Mouse (Mus musculus): Measurements from ENCODE around the gene Mgat4e. TPM values are rescaled to one million over a fixed set of nuclear protein-coding genes. Genes with fewer than 3 reads are reported as not detected.

The Mgat4e gene
- polyA plus RNA-seq, 1 experiment = not detected

DNA sequence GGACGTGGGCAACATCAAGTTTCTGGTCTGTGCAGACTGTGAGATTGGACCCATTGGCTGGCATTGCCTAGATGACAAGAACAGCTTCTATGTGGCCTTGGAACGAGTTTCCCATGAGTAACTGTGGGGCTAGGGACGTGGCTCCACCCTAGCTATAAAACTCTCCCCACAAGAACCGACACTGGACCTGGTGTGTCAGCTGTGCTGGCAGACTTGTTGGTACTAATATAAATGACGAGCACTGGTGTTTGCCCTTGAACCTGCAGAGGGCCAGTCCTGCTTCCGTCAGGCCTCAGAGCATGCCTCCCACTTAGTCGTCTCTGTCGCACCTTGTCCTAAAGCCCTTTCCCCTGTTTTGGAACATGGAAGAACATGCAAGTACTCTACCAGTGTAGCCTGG lies 43.3 kb downstream of the Mgat4e start:
- no peak overlapping the region for H3K4me3 ChIP-seq (replicated peaks; ENCODE audit: extremely low read depth, low read depth, low read length)
- 90% methylated on average over 8 of the region's 8 CpGs for WGBS
- TF ChIP-seq POLR2A (IDR thresholded peaks at IDR 0.05; ENCODE audit: borderline replicate concordance, extremely low read depth, low read depth, low read length) (no peak), CTCF (IDR thresholded peaks at IDR 0.05; ENCODE audit: insufficient read depth, low read length) (no peak)
- H3K4me1 ChIP-seq (ENCODE audit: control insufficient read depth, insufficient read depth, low read length) = no peaks in the 10 kb centered on the region
- no peak for DNase-seq

DNA sequence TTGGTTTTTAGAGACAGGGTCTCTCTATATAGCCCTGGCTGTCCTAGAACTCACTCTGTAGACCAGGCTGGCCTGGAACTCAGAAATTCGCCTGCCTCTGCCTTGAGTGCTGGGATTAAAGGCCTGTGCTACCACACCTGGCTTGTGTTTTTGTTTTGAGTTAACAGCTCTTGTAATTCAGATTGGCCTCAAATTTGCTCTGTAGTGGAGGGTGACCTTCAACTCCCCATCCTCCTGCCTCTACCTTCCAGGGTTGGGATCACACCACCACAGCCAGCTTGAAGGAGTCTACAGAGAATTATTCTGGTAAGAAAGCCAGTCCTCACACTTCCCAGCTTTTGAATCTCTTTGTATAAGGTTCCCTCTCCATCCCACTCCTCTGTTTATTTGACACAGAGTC lies 48.6 kb downstream of the Mgat4e start:
- WGBS = 100% methylated on average over 1 of the region's 1 CpGs
- Histone ChIP-seq H3K4me1 (ENCODE audit: control insufficient read depth, insufficient read depth, low read length) (0 out of 2 replicates have a peak, but pooled peaks cover 2% of the 10 kb centered on the region), H3K4me3 (replicated peaks; ENCODE audit: extremely low read depth, low read depth, low read length) (no peak overlapping the region)
- TF ChIP-seq CTCF (IDR thresholded peaks at IDR 0.05; ENCODE audit: insufficient read depth, low read length) = no peak
- no peak for TF ChIP-seq POLR2A (IDR thresholded peaks at IDR 0.05; ENCODE audit: borderline replicate concordance, extremely low read depth, low read depth, low read length)
- no peak for DNase-seq

DNA sequence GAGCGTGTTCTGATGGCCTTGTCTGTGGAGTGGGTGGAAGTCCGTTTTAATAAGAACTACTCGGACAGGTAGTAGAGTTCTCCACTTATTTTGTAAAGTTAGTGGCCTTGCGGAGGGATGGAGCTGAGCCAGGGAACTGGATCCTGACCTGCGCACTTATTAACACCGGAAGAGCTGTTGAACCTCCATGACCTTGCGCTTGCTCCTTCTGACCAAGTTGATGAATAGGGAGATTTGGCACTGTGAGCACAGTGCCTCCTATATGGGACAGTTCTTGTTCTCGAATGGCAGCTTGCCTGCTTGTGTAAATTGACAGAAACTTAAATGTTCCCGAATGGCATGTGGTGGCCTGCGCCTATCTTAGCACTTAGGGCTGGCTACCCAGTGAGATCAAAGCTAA lies 53.5 kb downstream of the Mgat4e start:
- DNase-seq = no peak
- H3K4me1 ChIP-seq (ENCODE audit: control insufficient read depth, insufficient read depth, low read length) = peaks cover 5% of the 10 kb centered on the region
- TF ChIP-seq CTCF (IDR thresholded peaks at IDR 0.05; ENCODE audit: insufficient read depth, low read length) (no peak), POLR2A (IDR thresholded peaks at IDR 0.05; ENCODE audit: borderline replicate concordance, extremely low read depth, low read depth, low read length) (no peak)
- WGBS = 67% methylated on average over 10 of the region's 10 CpGs
- H3K4me3 ChIP-seq (replicated peaks; ENCODE audit: extremely low read depth, low read depth, low read length) = no peak overlapping the region

DNA sequence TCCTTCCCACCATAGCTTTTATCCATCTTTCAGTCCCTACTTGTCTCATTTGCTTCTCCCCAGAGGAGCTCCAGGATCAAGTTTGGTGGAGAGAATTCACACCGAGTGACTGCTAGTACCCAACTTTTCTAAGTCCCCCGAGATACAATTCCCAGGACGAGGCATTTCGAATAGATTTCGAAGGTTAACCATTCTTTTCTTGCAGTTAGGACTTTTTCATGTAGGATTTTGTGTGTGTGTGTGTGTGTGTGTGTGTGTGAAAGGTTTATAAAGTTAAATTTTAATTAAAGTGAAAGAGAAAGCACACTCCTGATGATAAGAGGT lies 54.3 kb downstream of the Mgat4e start:
- TF ChIP-seq CTCF (IDR thresholded peaks at IDR 0.05; ENCODE audit: insufficient read depth, low read length) (no peak), POLR2A (IDR thresholded peaks at IDR 0.05; ENCODE audit: borderline replicate concordance, extremely low read depth, low read depth, low read length) (no peak)
- 14% methylated on average over 5 of the region's 5 CpGs for WGBS
- DNase-seq = no peak
- Histone ChIP-seq H3K4me1 (ENCODE audit: control insufficient read depth, insufficient read depth, low read length) (peaks cover 5% of the 10 kb centered on the region), H3K4me3 (replicated peaks; ENCODE audit: extremely low read depth, low read depth, low read length) (peak overlapping the region; percentile 73)

DNA sequence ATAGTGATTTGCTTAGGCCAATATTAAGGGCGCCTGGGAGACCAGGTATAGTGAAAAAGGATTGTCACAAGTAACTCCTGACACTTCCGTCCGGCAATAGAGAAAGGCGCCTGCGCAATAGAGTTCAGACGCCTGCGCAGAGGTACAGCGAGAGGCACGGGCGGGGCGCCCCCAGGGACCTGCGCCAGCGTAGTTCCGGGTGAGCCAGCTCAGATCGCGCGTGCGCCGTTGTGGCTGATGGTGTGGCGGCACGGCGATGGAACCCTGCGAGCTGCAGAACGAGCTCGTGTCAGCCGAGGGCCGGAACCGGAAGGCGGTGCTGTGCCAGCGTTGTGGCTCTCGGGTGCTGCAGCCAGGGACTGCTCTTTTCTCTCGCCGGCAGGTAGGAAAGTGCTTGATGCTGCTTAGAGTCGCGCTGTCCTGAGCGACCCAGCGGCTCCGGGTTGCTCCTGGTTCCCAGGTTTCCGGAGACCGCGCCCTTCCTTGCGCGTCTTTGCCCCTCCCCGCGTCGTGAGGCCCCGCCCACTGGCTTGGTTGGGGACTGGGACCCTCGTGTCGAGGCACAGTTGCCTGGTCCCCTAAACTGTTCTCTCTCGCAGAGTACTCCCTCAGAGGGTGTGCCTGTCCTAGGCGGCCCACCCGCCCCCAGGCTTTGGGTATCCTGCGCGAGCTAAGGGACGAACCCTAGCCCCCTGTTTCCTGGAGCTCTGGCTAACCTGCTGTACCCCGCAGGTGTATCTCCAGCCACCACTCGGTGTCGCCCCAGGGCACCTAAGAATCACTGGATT lies 54.9 kb downstream of the Mgat4e start, which contains the start of gene Rabif:
Gene Rabif (plus strand): TSS at position 221 of the 788 bp plus-strand sequence.
- TF ChIP-seq CTCF (IDR thresholded peaks at IDR 0.05; ENCODE audit: insufficient read depth, low read length) (peak; percentile 43), POLR2A (IDR thresholded peaks at IDR 0.05; ENCODE audit: borderline replicate concordance, extremely low read depth, low read depth, low read length) (peak; percentile 92)
- peaks cover 5% of the 10 kb centered on the region for H3K4me1 ChIP-seq (ENCODE audit: control insufficient read depth, insufficient read depth, low read length)
- under 1% methylated on average over 58 of the region's 58 CpGs for WGBS
- H3K4me3 ChIP-seq (replicated peaks; ENCODE audit: extremely low read depth, low read depth, low read length) = peak within 1 kb of the TSS; percentile 73
- peak; percentile 97 for DNase-seq

DNA sequence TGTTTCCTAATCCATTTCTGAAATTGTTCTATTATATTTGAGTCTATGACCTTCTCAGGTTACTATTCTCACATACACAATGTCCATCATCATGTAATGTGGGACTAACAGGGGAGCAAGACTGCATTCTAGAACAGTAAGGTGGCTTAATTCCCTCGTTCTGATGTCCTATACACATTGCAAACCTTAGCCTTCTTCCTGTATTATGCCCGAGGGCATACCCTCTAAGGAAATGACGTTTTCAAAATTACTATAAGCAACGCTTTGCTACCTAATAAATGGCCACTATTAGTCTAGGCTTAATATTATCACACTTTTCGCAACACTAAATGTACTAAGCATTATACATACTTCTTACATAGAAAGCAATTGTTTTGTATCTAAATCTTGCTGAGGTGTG lies 55.5 kb downstream of the Mgat4e start:
- no peak for TF ChIP-seq POLR2A (IDR thresholded peaks at IDR 0.05; ENCODE audit: borderline replicate concordance, extremely low read depth, low read depth, low read length)
- no peak for TF ChIP-seq CTCF (IDR thresholded peaks at IDR 0.05; ENCODE audit: insufficient read depth, low read length)
- Histone ChIP-seq H3K4me3 (replicated peaks; ENCODE audit: extremely low read depth, low read depth, low read length) (peak overlapping the region; percentile 73), H3K4me1 (ENCODE audit: control insufficient read depth, insufficient read depth, low read length) (peaks cover 5% of the 10 kb centered on the region)
- WGBS = 5% methylated on average over 5 of the region's 5 CpGs
- no peak for DNase-seq

DNA sequence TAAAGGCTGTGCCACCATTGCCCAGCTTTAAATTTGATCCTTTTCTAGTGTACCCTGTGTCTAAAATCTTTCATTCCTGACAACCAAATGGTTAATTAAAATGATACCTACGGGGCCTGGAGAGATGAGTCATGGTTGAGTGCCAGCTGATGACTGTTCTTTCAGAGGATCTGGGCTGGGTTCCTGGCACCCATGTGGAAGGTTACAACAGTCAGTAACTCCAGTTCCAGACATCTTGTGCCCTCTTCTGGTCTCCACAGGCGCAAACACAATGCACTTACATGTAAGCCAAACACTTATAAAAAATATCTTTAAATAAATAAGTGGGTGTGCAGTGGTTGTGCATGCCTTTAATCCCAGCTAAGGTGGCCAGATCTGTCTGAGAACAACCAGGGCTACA lies 56.0 kb downstream of the Mgat4e start:
- DNase-seq = no peak

DNA sequence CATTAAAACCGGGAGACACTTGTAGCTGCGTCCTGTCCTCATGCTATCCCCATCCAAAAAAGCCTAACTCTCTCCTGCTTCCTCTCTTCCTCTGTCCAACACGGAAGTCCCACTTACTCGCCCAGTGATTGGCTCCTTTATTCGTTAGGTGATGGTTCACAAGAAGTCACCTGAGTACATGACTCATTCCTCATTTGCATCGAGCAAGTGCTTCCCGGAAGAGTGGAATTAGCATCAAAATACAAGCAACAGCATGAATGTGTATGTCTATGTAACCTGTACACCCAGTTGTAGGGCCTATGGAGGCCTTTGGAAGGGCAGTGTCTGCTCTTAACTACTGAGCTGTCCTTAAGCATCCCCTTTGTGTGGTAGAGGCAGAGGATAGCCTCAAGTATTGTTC lies 57.2 kb downstream of the Mgat4e start:
- H3K4me1 ChIP-seq (ENCODE audit: control insufficient read depth, insufficient read depth, low read length) = peaks cover 5% of the 10 kb centered on the region
- DNase-seq = no peak
- WGBS = 75% methylated on average over 7 of the region's 7 CpGs
- H3K4me3 ChIP-seq (replicated peaks; ENCODE audit: extremely low read depth, low read depth, low read length) = no peak overlapping the region
- TF ChIP-seq CTCF (IDR thresholded peaks at IDR 0.05; ENCODE audit: insufficient read depth, low read length) (no peak), POLR2A (IDR thresholded peaks at IDR 0.05; ENCODE audit: borderline replicate concordance, extremely low read depth, low read depth, low read length) (no peak)

More for the DNA sequence above, 56.0 kb downstream of the Mgat4e start:
- peaks cover 5% of the 10 kb centered on the region for H3K4me1 ChIP-seq (ENCODE audit: control insufficient read depth, insufficient read depth, low read length)
- WGBS = 59% methylated on average over 2 of the region's 2 CpGs
- no peak overlapping the region for H3K4me3 ChIP-seq (replicated peaks; ENCODE audit: extremely low read depth, low read depth, low read length)
- TF ChIP-seq CTCF (IDR thresholded peaks at IDR 0.05; ENCODE audit: insufficient read depth, low read length) = no peak

Other genes starting within 250 kb of the Mgat4e start
- 7.9 and 11.3 TPM in 2 replicates for gene Ppfia4, start 216.8 kb downstream of the Mgat4e start, polyA plus RNA-seq (2012; rRNA removed)
- 44.9 and 71.8 TPM in 2 replicates for gene Tmem183a, start 187.7 kb downstream of the Mgat4e start, polyA plus RNA-seq (2012; rRNA removed)
- gene 4933406M09Rik, start 163.7 kb downstream of the Mgat4e start, polyA plus RNA-seq (2012; rRNA removed) = not detected in 2 replicates
- gene Cyb5r1, start 144.1 kb downstream of the Mgat4e start, polyA plus RNA-seq (2012; rRNA removed) = 41.6 and 59.5 TPM in 2 replicates
- gene Adipor1, start 134.3 kb downstream of the Mgat4e start, polyA plus RNA-seq (2012; rRNA removed) = 134 and 155 TPM in 2 replicates
- 5.4 and 8.5 TPM in 2 replicates for gene Klhl12, start 94.2 kb downstream of the Mgat4e start, polyA plus RNA-seq (2012; rRNA removed)
- 11.2 and 15.5 TPM in 2 replicates for gene Rabif, start 55.0 kb downstream of the Mgat4e start, polyA plus RNA-seq (2012; rRNA removed)
- gene Kdm5b, start 10.5 kb upstream of the Mgat4e start, polyA plus RNA-seq (2012; rRNA removed) = 10.1 TPM in 2 replicates
- 0.05 and 0.14 TPM in 2 replicates for gene Syt2, start 97.0 kb upstream of the Mgat4e start, polyA plus RNA-seq (2012; rRNA removed)